Mouse (Mus musculus): ENCODE data around the gene Vmn2r63. TPM values are rescaled to one million over a fixed set of nuclear protein-coding genes. Genes with fewer than 3 reads are reported as not detected.

The Vmn2r63 gene
- polyA plus RNA-seq (2017; shearing (Covaris generic)) = not detected

GRCm38 (mm10) chr7:42933722-42934121 is at the start of gene Vmn2r63:
Gene Vmn2r63 (minus strand): TSS chr7:42933822.

DNA sequence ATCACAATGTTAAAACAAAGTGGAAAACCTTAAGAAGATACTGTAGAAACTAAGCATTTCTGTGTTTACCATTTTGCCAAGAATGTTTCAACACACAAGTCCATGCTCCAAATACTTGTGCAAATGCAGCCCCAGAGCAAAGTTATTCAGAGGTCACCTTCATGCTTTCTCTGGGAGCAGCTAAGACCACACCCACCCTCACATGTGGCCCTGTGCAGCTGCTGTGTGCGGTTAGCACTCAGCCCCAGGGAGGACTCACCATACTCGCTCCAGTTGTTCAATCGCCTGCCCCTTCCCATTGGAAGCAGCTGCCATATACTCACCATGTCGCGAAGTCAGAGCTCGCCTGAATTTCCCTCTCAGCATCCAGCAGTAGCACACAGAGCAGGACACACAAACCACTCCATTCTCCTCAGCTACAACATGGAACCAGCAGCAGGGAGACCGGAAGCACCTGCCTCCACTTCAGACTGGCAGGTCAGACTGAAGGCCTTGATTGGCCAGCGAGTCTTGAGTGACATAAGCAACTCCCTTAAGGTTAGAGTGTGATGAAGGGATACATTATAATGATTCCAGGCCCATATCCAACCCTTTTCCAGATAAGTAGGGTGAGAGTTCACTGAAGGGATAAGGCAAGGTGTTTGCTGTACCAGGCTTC is 66.7 kb downstream of the Vmn2r63 start, which contains the start of gene Gm2381:
Gene Gm2381, minus strand, starts transcription at position 434 of the 658 bp plus-strand sequence.

Other genes with a start within 250 kb of the Vmn2r63 start
- 5.8 TPM for gene Zfp975, start 241.1 kb downstream of the Vmn2r63 start, polyA plus RNA-seq (2017; shearing (Covaris generic))
- not detected for gene Gm17067, start 206.8 kb downstream of the Vmn2r63 start, polyA plus RNA-seq (2017; shearing (Covaris generic))
- gene Vmn2r62, start 140.3 kb downstream of the Vmn2r63 start, polyA plus RNA-seq (2017; shearing (Covaris generic)) = not detected
- gene Gm2381, start 66.6 kb downstream of the Vmn2r63 start, polyA plus RNA-seq (2017; shearing (Covaris generic)) = not detected
- gene Gm9268, start 84.9 kb upstream of the Vmn2r63 start, polyA plus RNA-seq (2017; shearing (Covaris generic)) = not detected
- not detected for gene Zfp936, start 180.4 kb upstream of the Vmn2r63 start, polyA plus RNA-seq (2017; shearing (Covaris generic))